Mouse (Mus musculus) midbrain, embryonic 13.5 days (tissue): ENCODE data around the gene D13Ertd608e. TPM values are rescaled to one million over a fixed set of nuclear protein-coding genes. Genes with fewer than 3 reads are reported as not detected.
A peak's percentile ranks its signal among the peaks of the same experiment; 100 is the strongest.
"Not testable (repeated sequence)": the region's sequence is repeated elsewhere in the genome, so short reads cannot be mapped to it uniquely, and the experiment has no call there.

Experiments used
- ATAC-seq: fragments of 200-750 bp; cut with Nextera tagmentation; 2 replicates; pipeline ENCODE4 v1.8.0; 2017; ENCODE audit warnings: mild to moderate bottlenecking, moderate TSS enrichment, moderate library complexity
- H3K27ac ChIP-seq: fragments of 300-500 bp; sonication (generic); 2 replicates; pipeline ENCODE4 v1.5.1; 2015; ENCODE audit warnings: inconsistent platforms, mild to moderate bottlenecking, moderate library complexity
- H3K27me3 ChIP-seq: fragments of 300-500 bp; sonication (generic); 2 replicates; pipeline ENCODE4 v1.6.1; 2015; ENCODE audit warnings: mild to moderate bottlenecking, inconsistent platforms
- H3K36me3 ChIP-seq: fragments of 300-500 bp; sonication (generic); 2 replicates; pipeline ENCODE4 v1.6.1; 2015; ENCODE audit warnings: mild to moderate bottlenecking, inconsistent platforms
- H3K4me1 ChIP-seq: fragments of 300-500 bp; sonication (generic); replicated peaks from 2 replicates; pipeline ENCODE4 v1.6.1; 2015; ENCODE audit warnings: inconsistent platforms
- H3K4me2 ChIP-seq: fragments of 300-500 bp; sonication (generic); replicated peaks from 2 replicates; pipeline ENCODE4 v1.6.1; 2015; ENCODE audit warnings: moderate library complexity, mild to moderate bottlenecking, inconsistent platforms
- H3K4me3 ChIP-seq: fragments of 300-500 bp; sonication (generic); replicated peaks from 2 replicates; pipeline ENCODE4 v1.5.1; 2015; ENCODE audit warnings: mild to moderate bottlenecking, inconsistent platforms
- H3K9ac ChIP-seq: fragments of 300-500 bp; sonication (generic); replicated peaks from 2 replicates; pipeline ENCODE4 v1.6.1; 2015; ENCODE audit warnings: mild to moderate bottlenecking, inconsistent platforms
- H3K9me3 ChIP-seq: fragments of 300-500 bp; sonication (generic); 2 replicates; pipeline ENCODE4 v1.6.1; 2016; ENCODE audit warnings: mild to moderate bottlenecking, inconsistent platforms
- WGBS: fragments of 180-500 bp; shearing (Covaris S2); methylation state at CpG from one replicate; pipeline ENCODE4 v1.1.7; 2015; 5-methylcytosine and 5-hydroxymethylcytosine counted together
- polyA plus RNA-seq: library from polyadenylated mRNA; unstranded; fragments of >200 nt; fragmentation: Nextera tagmentation; extraction: Ambion mirVana; gene quantifications from 2 replicates; pipeline ENCODE4 v1.2.1, GENCODE M21; 2015

Gene D13Ertd608e
- polyA plus RNA-seq, 1 experiment from 2014 or later, result not detected

- H3K27ac ChIP-seq, H3K4me3 ChIP-seq, H3K4me1 ChIP-seq, ATAC-seq, H3K27me3 ChIP-seq, H3K4me2 ChIP-seq, H3K9me3 ChIP-seq, H3K36me3 ChIP-seq, H3K9ac ChIP-seq: not testable (repeated sequence)
These were observed 5.7 kb upstream of the D13Ertd608e start, which contains the start of gene AF067063 for GRCm38 (mm10) chr13:119830116-119830515. Gene AF067063 (minus strand): TSS chr13:119830216.

- ATAC-seq, result peak; percentile 86
- H3K4me3 ChIP-seq, result peak overlapping the region; percentile 28
- H3K9ac ChIP-seq, H3K36me3 ChIP-seq, H3K27ac ChIP-seq, H3K4me1 ChIP-seq, H3K9me3 ChIP-seq: not testable (repeated sequence)
- 14% methylated on average over 23 of the region's 23 CpGs for WGBS
- peak overlapping the region; percentile 47 for H3K4me2 ChIP-seq
- H3K27me3 ChIP-seq, result peaks cover 11% of the 10 kb centered on the region; the same call in 1 of the 2 replicates
These were observed 562 bp downstream of the D13Ertd608e start for GRCm38 (mm10) chr13:119836324-119836811.

GRCm38 (mm10) chr13:119837719-119838337 lies 2.0 kb downstream of the D13Ertd608e start:
- H3K4me1 ChIP-seq, H3K27ac ChIP-seq, H3K9me3 ChIP-seq, H3K9ac ChIP-seq, H3K36me3 ChIP-seq: not testable (repeated sequence)
- Histone ChIP-seq H3K27me3 (peaks cover 11% of the 10 kb centered on the region; the same call in 1 of the 2 replicates), H3K4me3 (peak overlapping the region; percentile 18; the same call in 1 of the 2 replicates), H3K4me2 (peak overlapping the region; percentile 37)
- peak; percentile 31; the same call in 1 of the 2 replicates for ATAC-seq
- 6% methylated on average over 14 of the region's 23 CpGs for WGBS

- not testable (repeated sequence) for H3K9me3 ChIP-seq, H3K4me3 ChIP-seq, H3K36me3 ChIP-seq, H3K9ac ChIP-seq, H3K27ac ChIP-seq, H3K4me1 ChIP-seq
- ATAC-seq, result peak; percentile 25; the same call in 1 of the 2 replicates
- 22% methylated on average over 6 of the region's 6 CpGs for WGBS
- Histone ChIP-seq H3K4me2 (0 out of 2 replicates have a peak overlapping the region, but pooled peaks have one; percentile 17), H3K27me3 (peaks cover 11% of the 10 kb centered on the region; the same call in 1 of the 2 replicates)
These were observed 4.2 kb downstream of the D13Ertd608e start for GRCm38 (mm10) chr13:119839982-119840381.

GRCm38 (mm10) chr13:119862399-119862798 lies 26.6 kb downstream of the D13Ertd608e start:
- not testable (repeated sequence) for H3K9me3 ChIP-seq, H3K4me3 ChIP-seq, ATAC-seq, H3K36me3 ChIP-seq, H3K4me2 ChIP-seq, H3K4me1 ChIP-seq, H3K27me3 ChIP-seq, H3K9ac ChIP-seq, H3K27ac ChIP-seq
- WGBS, result no CpG with 5 or more reads among the region's 6 CpGs

- H3K9ac ChIP-seq, H3K27me3 ChIP-seq, H3K4me1 ChIP-seq, ATAC-seq, H3K27ac ChIP-seq, H3K9me3 ChIP-seq, H3K4me3 ChIP-seq, H3K4me2 ChIP-seq, H3K36me3 ChIP-seq: not testable (repeated sequence)
- 80% methylated on average over 6 of the region's 7 CpGs for WGBS
These were observed 28.7 kb downstream of the D13Ertd608e start for GRCm38 (mm10) chr13:119864395-119864999.

- not testable (repeated sequence) for H3K9ac ChIP-seq, H3K4me2 ChIP-seq, H3K36me3 ChIP-seq, ATAC-seq, H3K9me3 ChIP-seq, H3K27me3 ChIP-seq, H3K4me1 ChIP-seq, H3K27ac ChIP-seq, H3K4me3 ChIP-seq
- 33% methylated on average over 4 of the region's 4 CpGs for WGBS
These were observed 51.1 kb downstream of the D13Ertd608e start for GRCm38 (mm10) chr13:119886896-119887295.

GRCm38 (mm10) chr13:119894685-119895084 lies 58.9 kb downstream of the D13Ertd608e start, which contains the start of gene Tcstv1:
Gene Tcstv1 (minus strand): TSS chr13:119894785.
- H3K27me3 ChIP-seq, H3K9me3 ChIP-seq: not testable (repeated sequence)
- 87% methylated on average over 3 of the region's 3 CpGs for WGBS

More at GRCm38 (mm10) chr13:119894685-119895084, 58.9 kb downstream of the D13Ertd608e start, which contains the start of gene Tcstv1:
- H3K4me2 ChIP-seq, ATAC-seq, H3K4me3 ChIP-seq, H3K9ac ChIP-seq, H3K4me1 ChIP-seq, H3K27ac ChIP-seq, H3K36me3 ChIP-seq: not testable (repeated sequence)

Other genes with a start within 250 kb of the D13Ertd608e start
- gene Ccl28, start 212.2 kb upstream of the D13Ertd608e start, polyA plus RNA-seq, result 0.13 and 0.57 TPM in 2 replicates
- gene Hmgcs1, start 145.6 kb upstream of the D13Ertd608e start, polyA plus RNA-seq, result 455 and 504 TPM in 2 replicates
- 2.9 and 3.1 TPM in 2 replicates for gene Nim1k, start 80.1 kb upstream of the D13Ertd608e start, polyA plus RNA-seq
- gene Zfp131, start 45.1 kb upstream of the D13Ertd608e start, polyA plus RNA-seq, result 42.8 and 43.8 TPM in 2 replicates
- gene AF067063, start 5.8 kb upstream of the D13Ertd608e start, polyA plus RNA-seq, result not detected in 2 replicates
- gene Tcstv1, start 58.8 kb downstream of the D13Ertd608e start, polyA plus RNA-seq, result not detected in 2 replicates
- gene Gm21761, start 93.3 kb downstream of the D13Ertd608e start, polyA plus RNA-seq, result not detected in 2 replicates
- not detected in 2 replicates for gene B020031M17Rik, start 114.8 kb downstream of the D13Ertd608e start, polyA plus RNA-seq
- gene Gm36079, start 191.0 kb downstream of the D13Ertd608e start, polyA plus RNA-seq, result not detected in 2 replicates
- gene Gm21188, start 216.2 kb downstream of the D13Ertd608e start, polyA plus RNA-seq, result not detected in 2 replicates